Mouse (Mus musculus): ENCODE measurements around the gene Plpp1. TPM values are rescaled to one million over a fixed set of nuclear protein-coding genes. Genes with fewer than 3 reads are reported as not detected.

Plpp1 gene
- polyA plus RNA-seq, 1 experiment from 2014 or later: 94.8 TPM

GRCm38 (mm10) chr13:112778407-112778806 lies 22.2 kb upstream of the Plpp1 start:
- H3K27ac ChIP-seq: no peak overlapping the region
- H3K9ac ChIP-seq: no peak overlapping the region
- H3K27me3 ChIP-seq: no peaks in the 10 kb centered on the region
- no peaks in the 10 kb centered on the region for H3K4me1 ChIP-seq
- no peak for ATAC-seq (replicated peaks; ENCODE audit: low FRiP score)
- no peak overlapping the region for H3K4me3 ChIP-seq (replicated peaks)
- H3K36me3 ChIP-seq: no peaks in the 10 kb centered on the region
- no peak overlapping the region for H3K4me2 ChIP-seq
- 83% methylated on average over 5 of the region's 5 CpGs for WGBS
- H3K9me3 ChIP-seq (replicated peaks): no peaks in the 10 kb centered on the region

GRCm38 (mm10) chr13:112785305-112785704 lies 15.3 kb upstream of the Plpp1 start:
- H3K4me3 ChIP-seq (replicated peaks): no peak overlapping the region
- 81% methylated on average over 7 of the region's 7 CpGs for WGBS
- H3K36me3 ChIP-seq: no peaks in the 10 kb centered on the region
- no peak overlapping the region for H3K4me2 ChIP-seq
- no peak overlapping the region for H3K9ac ChIP-seq
- H3K27ac ChIP-seq: no peak overlapping the region
- H3K4me1 ChIP-seq: no peaks in the 10 kb centered on the region
- no peak for ATAC-seq (replicated peaks; ENCODE audit: low FRiP score)
- H3K9me3 ChIP-seq (replicated peaks): no peaks in the 10 kb centered on the region
- H3K27me3 ChIP-seq: no peaks in the 10 kb centered on the region

GRCm38 (mm10) chr13:112786142-112786541 lies 14.4 kb upstream of the Plpp1 start:
- Histone ChIP-seq H3K9me3 (replicated peaks) (no peaks in the 10 kb centered on the region), H3K9ac (no peak overlapping the region), H3K4me2 (no peak overlapping the region), H3K4me1 (no peaks in the 10 kb centered on the region), H3K27me3 (no peaks in the 10 kb centered on the region), H3K27ac (no peak overlapping the region), H3K4me3 (replicated peaks) (no peak overlapping the region), H3K36me3 (no peaks in the 10 kb centered on the region)
- WGBS: 84% methylated on average over 3 of the region's 3 CpGs
- ATAC-seq (replicated peaks; ENCODE audit: low FRiP score): no peak

- H3K4me1 ChIP-seq: no peaks in the 10 kb centered on the region
- H3K9me3 ChIP-seq (replicated peaks): no peaks in the 10 kb centered on the region
- no peaks in the 10 kb centered on the region for H3K27me3 ChIP-seq
- no peak overlapping the region for H3K4me2 ChIP-seq
- H3K36me3 ChIP-seq: no peaks in the 10 kb centered on the region
- H3K9ac ChIP-seq: no peak overlapping the region
- no peak for ATAC-seq (replicated peaks; ENCODE audit: low FRiP score)
- no peak overlapping the region for H3K27ac ChIP-seq
- WGBS: 84% methylated on average over 10 of the region's 10 CpGs
- no peak overlapping the region for H3K4me3 ChIP-seq (replicated peaks)
Measured at GRCm38 (mm10) chr13:112786942-112787533, 13.6 kb upstream of the Plpp1 start.

GRCm38 (mm10) chr13:112790774-112791173 lies 9.8 kb upstream of the Plpp1 start:
- H3K36me3 ChIP-seq: no peaks in the 10 kb centered on the region
- no peak for ATAC-seq (replicated peaks; ENCODE audit: low FRiP score)
- WGBS: 67% methylated on average over 5 of the region's 5 CpGs

GRCm38 (mm10) chr13:112791906-112792305 lies 8.7 kb upstream of the Plpp1 start:
- H3K36me3 ChIP-seq: no peaks in the 10 kb centered on the region
- H3K4me3 ChIP-seq (replicated peaks): no peak overlapping the region
- H3K9ac ChIP-seq: no peak overlapping the region
- H3K27ac ChIP-seq: no peak overlapping the region
- 79% methylated on average over 5 of the region's 5 CpGs for WGBS
- no peaks in the 10 kb centered on the region for H3K9me3 ChIP-seq (replicated peaks)
- no peaks in the 10 kb centered on the region for H3K27me3 ChIP-seq
- no peaks in the 10 kb centered on the region for H3K4me1 ChIP-seq
- ATAC-seq (replicated peaks; ENCODE audit: low FRiP score): no peak
- no peak overlapping the region for H3K4me2 ChIP-seq

More at GRCm38 (mm10) chr13:112790774-112791173, 9.8 kb upstream of the Plpp1 start:
- Histone ChIP-seq H3K9ac (no peak overlapping the region), H3K4me1 (no peaks in the 10 kb centered on the region), H3K4me3 (replicated peaks) (no peak overlapping the region), H3K4me2 (no peak overlapping the region), H3K27ac (no peak overlapping the region), H3K9me3 (replicated peaks) (no peaks in the 10 kb centered on the region), H3K27me3 (no peaks in the 10 kb centered on the region)

GRCm38 (mm10) chr13:112798243-112798952 lies 2.2 kb upstream of the Plpp1 start:
- ATAC-seq (replicated peaks; ENCODE audit: low FRiP score): no peak
- Histone ChIP-seq H3K4me1 (peaks cover 10% of the 10 kb centered on the region), H3K4me2 (no peak overlapping the region), H3K27me3 (no peaks in the 10 kb centered on the region), H3K9ac (no peak overlapping the region), H3K36me3 (no peaks in the 10 kb centered on the region), H3K4me3 (replicated peaks) (no peak overlapping the region), H3K27ac (no peak overlapping the region), H3K9me3 (replicated peaks) (no peaks in the 10 kb centered on the region)
- 96% methylated on average over 9 of the region's 9 CpGs for WGBS

GRCm38 (mm10) chr13:112798953-112799305 lies 1.7 kb upstream of the Plpp1 start:
- H3K4me1 ChIP-seq: peaks cover 10% of the 10 kb centered on the region
- 82% methylated on average over 9 of the region's 9 CpGs for WGBS
- no peak overlapping the region for H3K27ac ChIP-seq
- H3K36me3 ChIP-seq: no peaks in the 10 kb centered on the region
- H3K9ac ChIP-seq: no peak overlapping the region
- H3K9me3 ChIP-seq (replicated peaks): no peaks in the 10 kb centered on the region
- H3K27me3 ChIP-seq: no peaks in the 10 kb centered on the region
- no peak overlapping the region for H3K4me2 ChIP-seq
- H3K4me3 ChIP-seq (replicated peaks): no peak overlapping the region
- ATAC-seq (replicated peaks; ENCODE audit: low FRiP score): no peak

- 81% methylated on average over 8 of the region's 8 CpGs for WGBS
- Histone ChIP-seq H3K4me1 (peaks cover 10% of the 10 kb centered on the region), H3K27me3 (no peaks in the 10 kb centered on the region), H3K36me3 (no peaks in the 10 kb centered on the region), H3K9ac (no peak overlapping the region), H3K9me3 (replicated peaks) (no peaks in the 10 kb centered on the region), H3K27ac (0 out of 2 replicates have a peak overlapping the region, but pooled peaks have one; percentile 96), H3K4me3 (replicated peaks) (peak overlapping the region; percentile 94; the same call in 1 of the 2 replicates), H3K4me2 (peak overlapping the region; percentile 78; the same call in 1 of the 2 replicates)
- ATAC-seq (replicated peaks; ENCODE audit: low FRiP score): no peak
Measured at GRCm38 (mm10) chr13:112799721-112800241, 811 bp upstream of the Plpp1 start.

- peaks cover 10% of the 10 kb centered on the region for H3K4me1 ChIP-seq
- peak overlapping the region; percentile 96 for H3K27ac ChIP-seq
- peak overlapping the region; percentile 75 for H3K9ac ChIP-seq
- peak overlapping the region; percentile 78 for H3K4me2 ChIP-seq
- peaks cover 11% of the 10 kb centered on the region for H3K36me3 ChIP-seq
- WGBS: 1% methylated on average over 20 of the region's 23 CpGs
- peak overlapping the region; percentile 94 for H3K4me3 ChIP-seq (replicated peaks)
- no peaks in the 10 kb centered on the region for H3K27me3 ChIP-seq
- H3K9me3 ChIP-seq (replicated peaks): no peaks in the 10 kb centered on the region
- peak; percentile 76 for ATAC-seq (replicated peaks; ENCODE audit: low FRiP score)
Measured at GRCm38 (mm10) chr13:112801381-112802004, 901 bp downstream of the Plpp1 start.

GRCm38 (mm10) chr13:112803106-112803505 lies 2.5 kb downstream of the Plpp1 start:
- WGBS: 88% methylated on average over 7 of the region's 7 CpGs
- H3K4me2 ChIP-seq: peak overlapping the region; percentile 27
- no peak for ATAC-seq (replicated peaks; ENCODE audit: low FRiP score)

GRCm38 (mm10) chr13:112803661-112804060 lies 3.1 kb downstream of the Plpp1 start:
- ATAC-seq (replicated peaks; ENCODE audit: low FRiP score): no peak
- Histone ChIP-seq H3K9me3 (replicated peaks) (no peaks in the 10 kb centered on the region), H3K27me3 (no peaks in the 10 kb centered on the region), H3K4me3 (replicated peaks) (peak overlapping the region; percentile 28; the same call in 1 of the 2 replicates), H3K36me3 (peaks cover 20% of the 10 kb centered on the region), H3K4me1 (peaks cover 10% of the 10 kb centered on the region), H3K4me2 (peak overlapping the region; percentile 27; the same call in 1 of the 2 replicates), H3K27ac (no peak overlapping the region), H3K9ac (no peak overlapping the region)
- WGBS: 74% methylated on average over 4 of the region's 4 CpGs

More at GRCm38 (mm10) chr13:112803106-112803505, 2.5 kb downstream of the Plpp1 start:
- peak overlapping the region; percentile 28 for H3K4me3 ChIP-seq (replicated peaks)
- H3K9me3 ChIP-seq (replicated peaks): no peaks in the 10 kb centered on the region
- H3K27me3 ChIP-seq: no peaks in the 10 kb centered on the region
- H3K4me1 ChIP-seq: peaks cover 10% of the 10 kb centered on the region
- H3K27ac ChIP-seq: no peak overlapping the region
- peaks cover 20% of the 10 kb centered on the region for H3K36me3 ChIP-seq
- no peak overlapping the region for H3K9ac ChIP-seq
